Mouse (Mus musculus) intestine, postnatal 0 days (tissue): ENCODE results near the gene Sh3bp1. TPM values are rescaled to one million over a fixed set of nuclear protein-coding genes. Genes with fewer than 3 reads are reported as not detected.
A peak's percentile ranks its signal among the peaks of the same experiment; 100 is the strongest.

Experiments
- ATAC-seq: fragments of 200-750 bp; cut with Nextera tagmentation; 2 replicates; pipeline ENCODE4 v1.8.0; 2017; ENCODE audit warnings: mild to moderate bottlenecking, moderate TSS enrichment, moderate library complexity
- H3K27ac ChIP-seq: fragments of 300-500 bp; sonication (generic); 2 replicates; pipeline ENCODE4 v1.5.1; 2014; ENCODE audit warnings: mild to moderate bottlenecking, low read depth, low read length, moderate library complexity
- H3K27me3 ChIP-seq: fragments of 300-500 bp; sonication (generic); replicated peaks from 2 replicates; pipeline ENCODE4 v1.6.1; 2014; ENCODE audit warnings: low read length, mixed read lengths; ENCODE audit not compliant: control insufficient read depth, insufficient read depth
- H3K36me3 ChIP-seq: fragments of 300-500 bp; sonication (generic); 2 replicates; pipeline ENCODE4 v1.6.1; 2014; ENCODE audit warnings: mild to moderate bottlenecking, moderate library complexity; ENCODE audit not compliant: control insufficient read depth, insufficient read depth
- H3K4me1 ChIP-seq: fragments of 300-500 bp; sonication (generic); replicated peaks from 2 replicates; pipeline ENCODE4 v1.6.1; 2014; ENCODE audit warnings: antibody characterized with exemption, low read length, mixed read lengths; ENCODE audit not compliant: control insufficient read depth, insufficient read depth
- H3K4me2 ChIP-seq: fragments of 300-500 bp; sonication (generic); replicated peaks from 2 replicates; pipeline ENCODE4 v1.6.1; 2014; ENCODE audit warnings: low read depth, mild to moderate bottlenecking, moderate library complexity
- H3K4me3 ChIP-seq: fragments of 300-500 bp; sonication (generic); 2 replicates; pipeline ENCODE4 v1.5.1; 2014; ENCODE audit warnings: low read depth, low read length
- H3K9ac ChIP-seq: fragments of 300-500 bp; sonication (generic); 2 replicates; pipeline ENCODE4 v1.6.1; 2014; ENCODE audit warnings: mild to moderate bottlenecking, low read depth, low read length
- H3K9me3 ChIP-seq: fragments of 300-500 bp; sonication (generic); 2 replicates; pipeline ENCODE4 v1.6.1; 2016; ENCODE audit warnings: mixed run types; ENCODE audit not compliant: control insufficient read depth
- CTCF ChIP-seq: sonication (generic); IDR thresholded peaks from 2 replicates; pipeline ENCODE4 v1.5.1; 2016; ENCODE audit warnings: low read depth, mild to moderate bottlenecking, control low read depth, antibody characterized with exemption, moderate library complexity
- WGBS: fragments of 180-500 bp; shearing (Covaris S2); extraction: QIAGEN DNeasy Blood & Tissue Kit; methylation state at CpG from one replicate; pipeline ENCODE4 v1.1.7; 2014; 5-methylcytosine and 5-hydroxymethylcytosine counted together
- polyA plus RNA-seq: library from polyadenylated mRNA; unstranded; fragments of >200 nt; fragmentation: Nextera tagmentation; extraction: Ambion mirVana; gene quantifications from 2 replicates; pipeline ENCODE4 v1.2.1, GENCODE M21; 2015

Gene Sh3bp1
- polyA plus RNA-seq, 1 experiment from 2014 or later = 7.2 TPM

- Histone ChIP-seq H3K9ac (no peak overlapping the region), H3K9me3 (no peaks in the 10 kb centered on the region), H3K4me3 (no peak overlapping the region), H3K4me2 (0 out of 2 replicates have a peak overlapping the region, but pooled peaks have one; percentile 10), H3K4me1 (0 out of 2 replicates have a peak, but pooled peaks cover 4% of the 10 kb centered on the region), H3K36me3 (peaks cover 3% of the 10 kb centered on the region), H3K27ac (no peak overlapping the region), H3K27me3 (peaks cover 7% of the 10 kb centered on the region; the same call in 1 of the 2 replicates)
- no peak for ATAC-seq
- peak; percentile 97 for TF ChIP-seq CTCF
- WGBS = 10% methylated on average over 8 of the region's 8 CpGs
These were observed 16.1 kb downstream of the Sh3bp1 start for GRCm38 (mm10) chr15:78915660-78916017.

- H3K9me3 ChIP-seq = no peaks in the 10 kb centered on the region
- H3K9ac ChIP-seq = no peak overlapping the region
- peaks cover 3% of the 10 kb centered on the region for H3K36me3 ChIP-seq
- no peak overlapping the region for H3K4me3 ChIP-seq
- H3K4me2 ChIP-seq = 0 out of 2 replicates have a peak overlapping the region, but pooled peaks have one; percentile 10
- peaks cover 7% of the 10 kb centered on the region; the same call in 1 of the 2 replicates for H3K27me3 ChIP-seq
- no peak overlapping the region for H3K27ac ChIP-seq
- no peak for TF ChIP-seq CTCF
- WGBS = 74% methylated on average over 12 of the region's 12 CpGs
- H3K4me1 ChIP-seq = 0 out of 2 replicates have a peak, but pooled peaks cover 4% of the 10 kb centered on the region
- no peak for ATAC-seq
These were observed 16.7 kb downstream of the Sh3bp1 start for GRCm38 (mm10) chr15:78916052-78916826.

- Histone ChIP-seq H3K4me2 (no peak overlapping the region), H3K9ac (no peak overlapping the region), H3K4me3 (no peak overlapping the region), H3K36me3 (no peaks in the 10 kb centered on the region; the same call in 1 of the 2 replicates), H3K9me3 (no peaks in the 10 kb centered on the region), H3K4me1 (0 out of 2 replicates have a peak, but pooled peaks cover 4% of the 10 kb centered on the region), H3K27me3 (peaks cover 7% of the 10 kb centered on the region; the same call in 1 of the 2 replicates), H3K27ac (no peak overlapping the region)
- ATAC-seq = no peak
- TF ChIP-seq CTCF = no peak
- 95% methylated on average over 23 of the region's 23 CpGs for WGBS
These were observed 18.6 kb downstream of the Sh3bp1 start for GRCm38 (mm10) chr15:78918126-78918525.

- Histone ChIP-seq H3K36me3 (no peaks in the 10 kb centered on the region; the same call in 1 of the 2 replicates), H3K4me1 (0 out of 2 replicates have a peak, but pooled peaks cover 2% of the 10 kb centered on the region), H3K4me2 (no peak overlapping the region), H3K4me3 (no peak overlapping the region), H3K27me3 (no peaks in the 10 kb centered on the region), H3K9ac (no peak overlapping the region), H3K9me3 (no peaks in the 10 kb centered on the region), H3K27ac (no peak overlapping the region)
- 42% methylated on average over 12 of the region's 12 CpGs for WGBS
- ATAC-seq = no peak
- TF ChIP-seq CTCF = no peak
These were observed 20.3 kb downstream of the Sh3bp1 start for GRCm38 (mm10) chr15:78919914-78920313.

- Histone ChIP-seq H3K36me3 (no peaks in the 10 kb centered on the region; the same call in 1 of the 2 replicates), H3K9me3 (no peaks in the 10 kb centered on the region), H3K9ac (no peak overlapping the region), H3K4me1 (peaks cover 6% of the 10 kb centered on the region; the same call in 1 of the 2 replicates), H3K4me3 (no peak overlapping the region), H3K4me2 (no peak overlapping the region), H3K27me3 (no peaks in the 10 kb centered on the region), H3K27ac (no peak overlapping the region)
- WGBS = 79% methylated on average over 7 of the region's 7 CpGs
- no peak for ATAC-seq
- TF ChIP-seq CTCF = no peak
These were observed 23.1 kb downstream of the Sh3bp1 start for GRCm38 (mm10) chr15:78922700-78923099.

- Histone ChIP-seq H3K9me3 (no peaks in the 10 kb centered on the region), H3K9ac (no peak overlapping the region), H3K4me1 (peaks cover 6% of the 10 kb centered on the region; the same call in 1 of the 2 replicates), H3K27ac (no peak overlapping the region), H3K4me3 (no peak overlapping the region), H3K36me3 (no peaks in the 10 kb centered on the region; the same call in none of the 2 replicates), H3K4me2 (no peak overlapping the region), H3K27me3 (no peaks in the 10 kb centered on the region)
- 46% methylated on average over 6 of the region's 6 CpGs for WGBS
- no peak for TF ChIP-seq CTCF
- no peak for ATAC-seq
These were observed 24.0 kb downstream of the Sh3bp1 start for GRCm38 (mm10) chr15:78923585-78923984.
